Mouse (Mus musculus): ENCODE data around the gene Zmynd8. TPM values are rescaled to one million over a fixed set of nuclear protein-coding genes. Genes with fewer than 3 reads are reported as not detected.
A peak's percentile ranks its signal among the peaks of the same experiment; 100 is the strongest.

Zmynd8 gene
- polyA plus RNA-seq, 1 experiment from 2014 or later: 82.2 TPM

DNA sequence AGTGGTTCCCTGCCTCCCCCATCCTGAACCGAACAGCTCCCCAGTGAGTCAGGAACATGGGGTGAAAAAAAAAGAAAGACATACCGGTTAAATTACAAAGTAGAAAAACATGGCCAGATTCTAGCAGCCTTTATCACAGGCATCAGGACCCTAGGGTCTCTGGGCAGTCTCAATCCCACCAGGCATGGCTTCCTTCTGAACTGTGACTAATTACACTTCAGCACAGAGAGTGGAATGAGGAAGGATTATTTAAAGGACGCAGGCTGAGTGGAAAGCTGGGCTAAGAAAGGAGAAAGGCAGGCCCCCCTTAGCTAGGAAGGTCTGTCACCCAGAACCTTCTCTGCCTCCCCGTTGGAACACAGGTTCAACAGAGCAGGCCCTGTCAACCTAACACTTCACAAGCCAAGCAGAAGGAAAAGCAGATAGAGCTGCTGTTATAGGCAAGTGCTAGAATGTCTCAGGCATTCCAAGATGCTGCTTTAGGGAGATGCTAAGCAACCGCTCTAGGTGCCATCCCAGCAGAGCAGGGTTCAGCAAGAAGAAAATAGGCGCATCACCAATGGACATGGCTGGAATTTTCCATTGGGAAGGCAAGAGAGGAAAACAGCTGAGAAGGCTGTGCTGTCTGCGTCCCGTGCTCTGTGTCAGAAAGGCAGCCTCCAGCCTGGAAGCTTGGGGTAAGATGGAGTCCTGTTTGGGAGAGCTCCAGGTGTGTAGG lies 22.5 kb downstream of the Zmynd8 start:
- Histone ChIP-seq H3K9me3 (no peaks in the 10 kb centered on the region), H3K4me1 (replicated peaks) (peaks cover 94% of the 10 kb centered on the region), H3K4me3 (peak overlapping the region; percentile 32), H3K36me3 (peaks cover 23% of the 10 kb centered on the region), H3K9ac (peak overlapping the region; percentile 74), H3K27me3 (no peaks in the 10 kb centered on the region), H3K27ac (peak overlapping the region; percentile 98), H3K4me2 (peak overlapping the region; percentile 74)
- 29% methylated on average over 8 of the region's 8 CpGs for WGBS
- ATAC-seq (ENCODE audit: low FRiP score): no peak

DNA sequence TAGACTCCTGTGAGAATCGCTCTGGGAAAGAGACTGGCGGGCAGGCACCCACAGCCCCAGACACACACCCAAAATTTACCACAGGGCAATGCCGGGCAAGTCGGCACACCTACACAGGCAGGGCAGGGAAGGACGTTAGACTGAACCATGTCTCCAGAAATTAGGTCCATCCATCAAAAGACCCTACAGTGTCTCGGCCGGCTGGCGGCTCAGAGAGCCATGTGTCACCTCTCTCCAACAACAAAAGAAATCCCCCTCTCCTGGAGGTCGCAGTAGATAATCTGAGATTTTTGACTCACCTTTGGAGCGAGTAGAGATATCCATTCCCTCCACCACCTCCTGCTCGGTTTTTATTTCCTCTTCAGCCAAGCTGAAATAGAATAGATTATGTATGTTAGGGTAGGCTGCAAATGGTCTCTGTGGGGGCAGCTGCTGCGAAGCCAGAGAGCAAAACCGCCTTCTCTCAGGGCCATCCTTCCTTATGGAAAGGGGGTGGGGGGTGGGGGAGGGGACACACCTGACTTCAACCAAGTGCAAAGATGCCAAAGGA lies 23.3 kb downstream of the Zmynd8 start:
- peak overlapping the region; percentile 74 for H3K9ac ChIP-seq
- H3K4me3 ChIP-seq: peak overlapping the region; percentile 30
- H3K27me3 ChIP-seq: no peaks in the 10 kb centered on the region
- H3K4me2 ChIP-seq: peak overlapping the region; percentile 74
- ATAC-seq (ENCODE audit: low FRiP score): 0 out of 2 replicates have a peak, but pooled peaks have one; percentile 1
- peaks cover 93% of the 10 kb centered on the region for H3K4me1 ChIP-seq (replicated peaks)
- no peaks in the 10 kb centered on the region for H3K9me3 ChIP-seq
- WGBS: 15% methylated on average over 13 of the region's 13 CpGs
- peaks cover 29% of the 10 kb centered on the region for H3K36me3 ChIP-seq
- peak overlapping the region; percentile 98 for H3K27ac ChIP-seq

DNA sequence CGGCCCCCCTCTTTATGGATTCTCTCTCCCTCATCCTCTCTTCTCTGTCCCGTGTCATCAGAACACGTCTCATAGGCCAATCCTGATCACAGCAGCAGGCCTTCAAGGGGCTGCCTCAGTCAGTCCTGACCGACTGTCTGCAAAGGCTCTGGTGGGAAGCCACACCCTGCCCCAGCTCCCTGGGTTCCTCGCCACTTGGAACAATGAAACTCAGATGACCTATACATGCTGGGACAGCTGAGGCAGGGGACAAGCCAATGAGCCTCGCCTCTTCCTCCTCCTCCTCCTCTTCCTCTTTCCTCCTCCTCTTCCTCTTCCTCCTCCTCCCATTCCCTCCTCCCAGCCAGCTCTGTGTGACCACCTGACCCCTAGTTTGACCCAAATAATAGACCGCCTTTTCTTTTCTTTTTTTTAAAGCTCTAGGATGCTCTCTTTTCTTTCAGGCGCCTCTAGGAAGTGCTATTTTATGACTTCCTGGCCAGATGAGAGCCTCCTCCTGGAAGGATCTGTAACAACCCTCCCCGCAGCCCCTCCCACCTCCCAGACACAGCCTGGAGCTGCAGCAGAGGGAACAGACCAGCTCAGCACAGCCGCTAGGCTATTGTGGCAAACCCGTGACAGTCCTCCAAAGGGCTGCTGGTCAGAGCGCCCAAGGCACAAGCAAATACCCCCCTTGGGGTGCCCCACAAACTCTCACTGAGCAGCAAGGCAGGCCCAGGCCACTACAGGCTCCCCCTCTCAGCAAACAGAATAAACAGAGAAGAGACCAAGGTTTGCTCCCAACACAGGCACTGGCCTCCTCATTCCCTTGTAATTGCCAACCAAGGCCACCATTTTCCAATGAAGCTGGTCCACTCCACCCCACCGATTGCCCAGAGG lies 24.1 kb downstream of the Zmynd8 start:
- Histone ChIP-seq H3K9ac (peak overlapping the region; percentile 74), H3K36me3 (peaks cover 34% of the 10 kb centered on the region), H3K9me3 (no peaks in the 10 kb centered on the region), H3K4me3 (peak overlapping the region; percentile 30), H3K4me2 (peak overlapping the region; percentile 74), H3K27me3 (no peaks in the 10 kb centered on the region), H3K27ac (peak overlapping the region; percentile 98), H3K4me1 (replicated peaks) (peaks cover 92% of the 10 kb centered on the region)
- WGBS: 19% methylated on average over 13 of the region's 13 CpGs
- peak; percentile 76 for ATAC-seq (ENCODE audit: low FRiP score)

DNA sequence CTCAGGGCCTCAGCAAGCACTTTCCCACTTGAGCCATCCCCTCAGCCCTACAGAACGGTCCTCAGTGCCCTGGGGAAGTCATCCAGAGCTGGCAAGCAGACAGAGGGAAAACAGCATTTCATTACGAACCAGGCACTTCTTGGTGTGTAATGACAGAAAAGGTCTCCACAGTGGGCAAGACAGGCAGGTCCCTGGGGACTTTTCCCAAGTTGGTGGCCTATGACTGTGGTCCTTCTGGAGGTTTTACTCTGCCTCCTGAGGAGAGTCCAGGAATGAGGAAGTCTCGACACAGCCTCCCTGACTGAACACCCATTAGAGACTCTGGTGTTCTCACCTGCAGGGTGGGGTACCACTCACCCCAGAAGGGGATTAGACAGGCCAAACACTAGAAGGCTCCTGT lies 25.0 kb downstream of the Zmynd8 start:
- no peaks in the 10 kb centered on the region for H3K9me3 ChIP-seq
- no peak for ATAC-seq (ENCODE audit: low FRiP score)
- H3K4me2 ChIP-seq: peak overlapping the region; percentile 74
- 54% methylated on average over 3 of the region's 3 CpGs for WGBS
- H3K27ac ChIP-seq: peak overlapping the region; percentile 98
- peak overlapping the region; percentile 74; the same call in 1 of the 2 replicates for H3K9ac ChIP-seq
- no peaks in the 10 kb centered on the region for H3K27me3 ChIP-seq
- H3K36me3 ChIP-seq: peaks cover 34% of the 10 kb centered on the region
- H3K4me1 ChIP-seq (replicated peaks): peaks cover 92% of the 10 kb centered on the region
- no peak overlapping the region for H3K4me3 ChIP-seq

DNA sequence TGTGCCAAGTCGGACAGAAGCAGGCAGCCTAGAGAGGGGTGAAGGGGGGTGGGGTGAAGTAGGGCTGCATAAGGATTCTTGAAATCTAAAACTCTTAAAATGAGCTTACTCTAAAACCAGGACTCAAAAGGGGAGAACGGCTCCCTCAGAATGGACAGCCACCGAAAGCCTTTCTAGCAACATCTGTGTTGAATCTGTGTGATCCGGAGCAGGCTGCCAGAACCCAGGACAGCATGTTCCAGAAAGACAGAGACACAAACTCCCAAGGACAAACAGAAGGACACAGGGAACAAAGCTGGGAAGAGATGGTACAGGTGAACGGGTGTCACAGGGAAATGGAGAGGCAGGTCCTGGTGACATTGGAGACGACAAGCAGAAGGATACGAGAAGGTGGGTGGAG lies 25.6 kb downstream of the Zmynd8 start:
- H3K36me3 ChIP-seq: peaks cover 34% of the 10 kb centered on the region
- 80% methylated on average over 7 of the region's 7 CpGs for WGBS
- no peak overlapping the region for H3K4me3 ChIP-seq
- peaks cover 94% of the 10 kb centered on the region for H3K4me1 ChIP-seq (replicated peaks)
- no peak for ATAC-seq (ENCODE audit: low FRiP score)
- no peaks in the 10 kb centered on the region for H3K27me3 ChIP-seq
- H3K27ac ChIP-seq: peak overlapping the region; percentile 98
- no peak overlapping the region for H3K4me2 ChIP-seq
- peak overlapping the region; percentile 19; the same call in 1 of the 2 replicates for H3K9ac ChIP-seq
- no peaks in the 10 kb centered on the region for H3K9me3 ChIP-seq

DNA sequence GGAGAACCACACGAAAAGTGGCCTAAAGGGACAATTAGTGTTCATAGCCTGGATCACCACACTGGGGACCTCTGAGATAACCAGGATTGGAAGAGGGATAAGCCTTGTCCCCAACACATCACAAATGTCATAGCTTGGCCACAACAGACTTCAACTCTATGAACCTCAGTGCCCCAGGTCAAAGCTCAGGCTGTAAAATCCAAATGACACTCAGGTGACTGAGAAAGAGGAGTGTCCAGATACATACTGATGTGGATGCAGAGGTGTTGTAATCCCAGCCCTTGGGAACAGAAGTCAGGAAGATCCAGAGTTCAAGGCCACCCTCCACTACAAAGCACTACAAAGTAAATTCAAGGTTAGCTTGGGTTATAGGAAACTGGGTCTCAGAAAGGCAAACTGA lies 29.6 kb downstream of the Zmynd8 start:
- Histone ChIP-seq H3K4me3 (no peak overlapping the region), H3K4me2 (no peak overlapping the region), H3K36me3 (peaks cover 34% of the 10 kb centered on the region), H3K4me1 (replicated peaks) (peaks cover 89% of the 10 kb centered on the region), H3K27ac (peak overlapping the region; percentile 92), H3K9ac (no peak overlapping the region; the same call in 1 of the 2 replicates), H3K9me3 (no peaks in the 10 kb centered on the region), H3K27me3 (no peaks in the 10 kb centered on the region)
- ATAC-seq (ENCODE audit: low FRiP score): no peak
- WGBS: 43% methylated on average over 1 of the region's 1 CpGs

DNA sequence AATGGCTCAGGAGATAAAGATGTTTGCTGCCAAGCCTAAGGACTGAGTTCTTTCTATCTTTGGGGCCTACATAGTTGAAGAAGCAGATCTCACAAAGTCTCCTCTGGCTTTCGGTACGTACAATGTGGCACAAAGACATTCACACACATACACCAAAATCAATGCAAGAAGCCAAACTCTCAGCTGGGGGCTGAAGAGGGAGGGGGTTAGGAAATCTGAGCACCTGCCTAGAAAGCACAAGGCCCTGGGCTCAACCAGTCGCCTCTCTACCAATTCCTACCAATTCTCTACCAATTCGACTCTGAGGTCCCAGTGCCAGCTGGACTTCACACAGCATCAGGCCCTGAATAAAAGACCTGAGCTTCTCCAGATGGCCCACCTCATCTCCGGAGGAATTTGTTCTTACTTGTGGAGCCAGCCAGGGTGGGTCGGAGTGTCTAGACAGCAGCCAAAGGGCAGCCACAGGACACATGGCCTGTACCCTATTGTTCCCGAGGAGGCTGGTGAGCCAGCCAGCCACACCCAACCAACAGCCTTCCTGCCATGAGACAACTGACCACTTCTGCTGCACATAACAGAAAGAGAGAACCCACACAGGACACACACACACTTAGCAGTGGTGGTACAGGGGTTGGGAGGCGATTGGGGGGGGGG lies 30.2 kb downstream of the Zmynd8 start:
- H3K4me1 ChIP-seq (replicated peaks): peaks cover 88% of the 10 kb centered on the region
- H3K27ac ChIP-seq: peak overlapping the region; percentile 92
- no peaks in the 10 kb centered on the region for H3K27me3 ChIP-seq
- no peaks in the 10 kb centered on the region for H3K9me3 ChIP-seq
- no peak overlapping the region; the same call in 1 of the 2 replicates for H3K9ac ChIP-seq
- no peak overlapping the region for H3K4me2 ChIP-seq
- 56% methylated on average over 8 of the region's 8 CpGs for WGBS
- H3K36me3 ChIP-seq: peaks cover 28% of the 10 kb centered on the region
- ATAC-seq (ENCODE audit: low FRiP score): no peak
- no peak overlapping the region for H3K4me3 ChIP-seq

DNA sequence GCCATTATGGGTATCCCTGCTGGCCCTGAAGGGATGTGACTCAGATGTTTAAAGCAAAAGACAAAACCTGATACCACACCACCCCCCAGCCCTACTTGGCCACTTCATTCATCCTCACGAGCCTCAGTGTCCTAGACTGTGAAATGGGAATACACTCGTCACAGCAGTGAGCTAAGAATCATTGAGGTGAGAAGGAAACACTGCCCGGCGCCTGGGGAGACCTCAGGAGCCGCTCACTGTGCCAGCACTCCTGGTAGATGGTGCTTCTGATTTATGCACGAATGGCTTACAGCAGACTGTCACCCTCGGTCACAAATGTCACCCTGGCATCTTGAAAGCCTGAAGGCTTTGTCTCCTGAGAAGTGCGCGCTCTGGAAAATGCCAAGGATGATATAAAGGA lies 31.3 kb downstream of the Zmynd8 start:
- Histone ChIP-seq H3K27ac (peak overlapping the region; percentile 92), H3K4me3 (no peak overlapping the region), H3K4me1 (replicated peaks) (peaks cover 86% of the 10 kb centered on the region), H3K9ac (peak overlapping the region; percentile 14; the same call in 1 of the 2 replicates), H3K4me2 (0 out of 2 replicates have a peak overlapping the region, but pooled peaks have one; percentile 4), H3K27me3 (no peaks in the 10 kb centered on the region), H3K36me3 (peaks cover 21% of the 10 kb centered on the region), H3K9me3 (no peaks in the 10 kb centered on the region)
- peak; percentile 43; the same call in 1 of the 2 replicates for ATAC-seq (ENCODE audit: low FRiP score)
- 58% methylated on average over 9 of the region's 9 CpGs for WGBS

DNA sequence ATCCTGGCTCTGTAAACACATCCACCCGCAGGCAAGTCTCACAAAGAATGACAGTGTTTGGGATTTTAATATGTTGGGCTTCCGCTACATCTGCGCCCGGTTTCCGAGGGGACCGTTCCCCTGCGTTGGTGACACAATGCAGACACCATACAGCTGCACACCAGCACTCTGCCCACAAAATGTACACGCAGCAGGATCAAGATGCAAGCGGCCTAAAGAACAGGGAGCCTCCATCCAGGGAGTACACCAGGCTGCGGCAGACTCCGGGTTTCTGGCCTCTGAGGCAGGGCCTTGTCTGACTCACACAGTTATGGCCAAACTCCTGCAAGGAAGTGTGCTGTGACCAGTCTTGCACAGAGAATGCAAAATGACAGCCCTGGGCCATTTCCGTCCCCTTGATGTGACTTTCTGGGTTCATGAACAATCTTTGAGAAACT lies 31.8 kb downstream of the Zmynd8 start:
- ATAC-seq (ENCODE audit: low FRiP score): peak; percentile 44; the same call in 1 of the 2 replicates
- 22% methylated on average over 12 of the region's 12 CpGs for WGBS

DNA sequence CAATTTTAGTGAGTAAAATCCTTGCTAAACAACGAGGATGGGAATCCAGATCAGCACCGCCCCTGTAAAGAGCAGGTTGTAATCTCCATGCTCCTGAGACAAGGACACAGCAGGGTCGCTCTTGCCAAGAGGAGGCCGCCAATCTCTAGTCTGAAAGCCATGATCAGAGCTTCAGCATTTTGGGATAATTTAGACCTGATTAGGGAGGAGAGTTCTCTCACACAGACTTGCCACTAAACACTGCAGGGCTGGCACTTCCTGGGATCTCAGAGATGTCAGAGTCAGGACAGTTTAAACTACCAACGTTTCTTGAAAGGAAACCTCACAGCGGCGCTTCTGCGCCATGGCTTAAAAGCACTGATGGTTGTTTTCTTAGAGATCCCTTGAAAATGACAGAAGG lies 32.4 kb downstream of the Zmynd8 start:
- Histone ChIP-seq H3K4me1 (replicated peaks) (peaks cover 88% of the 10 kb centered on the region), H3K36me3 (peaks cover 15% of the 10 kb centered on the region), H3K9ac (peak overlapping the region; percentile 14), H3K4me2 (no peak overlapping the region), H3K27ac (peak overlapping the region; percentile 92), H3K4me3 (no peak overlapping the region), H3K9me3 (no peaks in the 10 kb centered on the region), H3K27me3 (no peaks in the 10 kb centered on the region)
- no peak for ATAC-seq (ENCODE audit: low FRiP score)
- 54% methylated on average over 8 of the region's 8 CpGs for WGBS

More for the DNA sequence above, 31.8 kb downstream of the Zmynd8 start:
- Histone ChIP-seq H3K27ac (peak overlapping the region; percentile 92), H3K4me1 (replicated peaks) (peaks cover 88% of the 10 kb centered on the region), H3K4me2 (0 out of 2 replicates have a peak overlapping the region, but pooled peaks have one; percentile 4), H3K9me3 (no peaks in the 10 kb centered on the region), H3K4me3 (no peak overlapping the region), H3K9ac (peak overlapping the region; percentile 14), H3K36me3 (peaks cover 19% of the 10 kb centered on the region), H3K27me3 (no peaks in the 10 kb centered on the region)

DNA sequence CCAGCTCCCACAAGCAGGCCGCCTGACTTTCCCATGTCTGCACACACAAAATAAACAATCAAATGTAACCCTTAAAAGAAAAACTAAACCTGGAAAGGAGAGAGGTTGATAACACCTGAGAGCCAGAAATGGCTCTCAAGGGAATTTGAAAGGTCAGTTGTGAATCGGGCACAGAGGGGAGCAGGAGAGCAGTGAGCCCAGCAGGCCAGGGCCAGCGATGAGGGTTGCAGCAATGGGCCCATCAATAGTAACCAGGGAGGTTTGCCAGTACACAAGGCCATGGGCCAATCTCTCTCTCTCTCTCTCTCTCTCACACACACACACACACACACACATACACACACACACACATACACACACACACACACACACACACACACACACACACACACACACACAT lies 34.0 kb downstream of the Zmynd8 start:
- Histone ChIP-seq H3K27ac (peak overlapping the region; percentile 35; the same call in 1 of the 2 replicates), H3K27me3 (no peaks in the 10 kb centered on the region), H3K9me3 (no peaks in the 10 kb centered on the region), H3K4me2 (no peak overlapping the region), H3K9ac (no peak overlapping the region), H3K36me3 (peaks cover 3% of the 10 kb centered on the region; the same call in 1 of the 2 replicates), H3K4me3 (no peak overlapping the region), H3K4me1 (replicated peaks) (peaks cover 80% of the 10 kb centered on the region)
- no peak for ATAC-seq (ENCODE audit: low FRiP score)
- 80% methylated on average over 3 of the region's 3 CpGs for WGBS

Data from hindbrain, embryonic 13.5 days (tissue).